9 mouse cellular contexts compared by ENCODE assay signal in the genomic region with DNA sequence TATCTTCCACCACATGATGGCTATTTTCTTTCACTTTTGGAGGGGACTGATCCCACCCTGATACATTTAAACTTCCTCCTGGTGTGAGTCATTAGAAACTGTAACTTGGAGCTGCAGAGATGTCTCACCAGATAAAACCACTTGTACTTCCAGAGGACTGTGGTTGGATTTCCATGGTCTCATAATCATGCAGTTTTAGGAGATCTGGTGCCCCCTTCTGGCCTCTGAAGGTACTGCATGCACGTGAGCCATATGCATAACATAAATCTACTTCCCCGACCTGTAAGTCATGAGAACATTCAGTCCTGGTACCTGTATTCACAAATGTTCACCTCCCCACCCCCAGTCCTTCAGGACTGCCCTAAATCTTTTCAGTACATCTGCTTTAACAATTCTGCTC. TPM values are rescaled to one million over a fixed set of nuclear protein-coding genes. Genes with fewer than 3 reads are reported as not detected.
DNase-seq lines count a peak whose midpoint lies in the region; ATAC-seq and TF ChIP-seq lines count a peak whose summit lies in the region.
"Had no signal": no experiment of that assay in that cellular context is flagged by ENCODE, and none has a peak within 500 bp of the region (broad histone marks: within the 10 kb centered on the region; RNA-seq: fewer than 3 reads in every experiment).

No protein-coding gene starts in this region.

- 53% methylated on average over 2 of the region's 2 CpGs for WGBS in kidney, embryonic 16.5 days
- WGBS in lung, postnatal 0 days, result 41% methylated on average over 2 of the region's 2 CpGs

- H3K9ac ChIP-seq in kidney, embryonic 16.5 days (replicated peaks; ENCODE audit: low read length), result no peak overlapping the region
- no peak overlapping the region for H3K9ac ChIP-seq in lung, postnatal 0 days (replicated peaks; ENCODE audit: low read depth)

- no peak for TF ChIP-seq POLR2A in brain, embryonic 14.5 days (IDR thresholded peaks at IDR 0.05; ENCODE audit: borderline replicate concordance, extremely low read depth, insufficient read depth, insufficient read length, poor library complexity, severe bottlenecking)

- no peaks in the 10 kb centered on the region for H3K9me3 ChIP-seq in kidney, embryonic 16.5 days (ENCODE audit: low read length)
- H3K9me3 ChIP-seq in lung, postnatal 0 days (ENCODE audit: low read length), result no peaks in the 10 kb centered on the region

- ATAC-seq in CD4-positive, CD25-positive, alpha-beta regulatory T cell, adult 4 months, result no peak
- no peak for ATAC-seq in kidney, embryonic 16.5 days (ENCODE audit: low FRiP score, low TSS enrichment)
- ATAC-seq in lung, postnatal 0 days, result no peak

- H3K27ac ChIP-seq in kidney, embryonic 16.5 days (ENCODE audit: low read length), result no peak overlapping the region
- no peak overlapping the region for H3K27ac ChIP-seq in lung, postnatal 0 days (ENCODE audit: low read length)
- H3K27ac ChIP-seq: macrophage had no signal

- no peak overlapping the region for H3K4me3 ChIP-seq in kidney, embryonic 16.5 days (ENCODE audit: low read length)
- H3K4me3 ChIP-seq in lung, postnatal 0 days (ENCODE audit: low read depth, low read length), result no peak overlapping the region

- no peaks in the 10 kb centered on the region for H3K27me3 ChIP-seq in kidney, embryonic 16.5 days (ENCODE audit: insufficient read depth, low read length)
- no peaks in the 10 kb centered on the region for H3K27me3 ChIP-seq in lung, postnatal 0 days (replicated peaks; ENCODE audit: insufficient read depth, low read length)

- H3K4me2 ChIP-seq in kidney, embryonic 16.5 days (replicated peaks; ENCODE audit: low read depth, low read length), result no peak overlapping the region
- no peak overlapping the region for H3K4me2 ChIP-seq in lung, postnatal 0 days (replicated peaks; ENCODE audit: low read depth, low read length)

- TF ChIP-seq CTCF in brain, embryonic 14.5 days (IDR thresholded peaks at IDR 0.05; ENCODE audit: borderline replicate concordance, extremely low read depth, insufficient read depth, insufficient read length), result peak; percentile 56; the same call in 1 of the 2 replicates
- peak; percentile 69 for TF ChIP-seq CTCF in lung, postnatal 0 days (IDR thresholded peaks at IDR 0.05)

- DNase-seq in CD4-positive, CD25-positive, alpha-beta regulatory T cell, adult 2 months (ENCODE audit: low read depth, low spot score), result peak; percentile 56
- DNase-seq in kidney, adult 9 months, result peak; percentile 16
- DNase-seq in brain, embryonic 14.5 days (ENCODE audit: low read depth), result peak; percentile 50
- DNase-seq in lung, postnatal 0 days (ENCODE audit: low spot score), result peak; percentile 21
- DNase-seq in frontal cortex, postnatal 14 days (ENCODE audit: low spot score in 2 of 2), result no peak
- no peak for DNase-seq in ovary, adult 18-20 months (ENCODE audit: low spot score)

- TF ChIP-seq EP300 in lung, postnatal 0 days (IDR thresholded peaks at IDR 0.05), result no peak

- H3K4me1 ChIP-seq in kidney, embryonic 16.5 days (ENCODE audit: insufficient read depth, low read length), result peaks cover 3% of the 10 kb centered on the region; the same call in 1 of the 2 replicates
- H3K4me1 ChIP-seq in lung, postnatal 0 days (ENCODE audit: insufficient read depth, low read depth, low read length), result no peaks in the 10 kb centered on the region

- no peaks in the 10 kb centered on the region for H3K36me3 ChIP-seq in kidney, embryonic 16.5 days (ENCODE audit: insufficient read depth, low read length)
- H3K36me3 ChIP-seq in lung, postnatal 0 days (ENCODE audit: insufficient read depth, low read length), result no peaks in the 10 kb centered on the region

RNA-seq across cellular contexts. Expression of a gene that starts 54.6 kb away (rescaled TPM):
- polyA plus RNA-seq in CD4-positive, CD25-positive, alpha-beta regulatory T cell, adult 4 months (2017; shearing (Covaris generic)), result 1 to 10 TPM; 7.0 to 7.8 TPM
- 2.3 and 2.6 TPM in 2 replicates for polyA plus RNA-seq in kidney, embryonic 16.5 days (2015; fragmentation: Nextera tagmentation; extraction: Ambion mirVana)
- polyA plus RNA-seq in brain, embryonic 14.5 days (2012; rRNA removed), result 1.8 and 2.4 TPM in 2 replicates
- polyA plus RNA-seq in lung, postnatal 0 days (2015; fragmentation: Nextera tagmentation; extraction: Ambion mirVana), result 2.7 and 2.8 TPM in 2 replicates

Comparison
In these comparisons a context has a peak if more than half of its experiments do, and no peak if none do; other contexts are left out.
1. DNase-seq: peak in CD4-positive, CD25-positive, alpha-beta regulatory T cell, adult 2 months (single experiment), kidney, adult 9 months (single experiment), brain, embryonic 14.5 days (single experiment) and lung, postnatal 0 days (single experiment); none in frontal cortex, postnatal 14 days (0 of 2) and ovary, adult 18-20 months (single experiment).